Mouse (Mus musculus) hindbrain, postnatal 0 days (tissue): ENCODE measurements at regions not wholly inside any gene's neighbourhood (a gene's known extent, or its start where the extent isn't known, plus 50 kb on each side); places are given as distances from the start of the nearest gene placed in this dataset.

Experiments used
- ATAC-seq: fragments of 200-750 bp; cut with Nextera tagmentation; 2 replicates; pipeline ENCODE4 v1.8.0; 2017; ENCODE audit warnings: mild to moderate bottlenecking, moderate TSS enrichment, moderate library complexity
- DNase-seq: peaks from one replicate; pipeline ENCODE4 v3.0.0-alpha.2; 2015; ENCODE audit warnings: low spot score
- H3K27ac ChIP-seq: fragments of 300-500 bp; sonication (generic); 2 replicates; pipeline ENCODE4 v1.5.1; 2014; ENCODE audit warnings: mild to moderate bottlenecking
- H3K27me3 ChIP-seq: fragments of 300-500 bp; sonication (generic); 2 replicates; pipeline ENCODE4 v1.6.1; 2014; ENCODE audit warnings: low read length, mixed read lengths; ENCODE audit not compliant: insufficient read depth
- H3K36me3 ChIP-seq: fragments of 300-500 bp; sonication (generic); 2 replicates; pipeline ENCODE4 v1.6.1; 2014; ENCODE audit warnings: low read length, mixed read lengths; ENCODE audit not compliant: insufficient read depth
- H3K4me1 ChIP-seq: fragments of 300-500 bp; sonication (generic); 2 replicates; pipeline ENCODE4 v1.6.1; 2014; ENCODE audit warnings: antibody characterized with exemption, low read length, mixed read lengths; ENCODE audit not compliant: insufficient read depth
- H3K4me2 ChIP-seq: fragments of 300-500 bp; sonication (generic); 2 replicates; pipeline ENCODE4 v1.6.1; 2014; ENCODE audit warnings: low read depth, mild to moderate bottlenecking, low read length, moderate library complexity, mixed read lengths
- H3K4me3 ChIP-seq: fragments of 300-500 bp; sonication (generic); 2 replicates; pipeline ENCODE4 v1.5.1; 2014; ENCODE audit warnings: low read length
- H3K9ac ChIP-seq: fragments of 300-500 bp; sonication (generic); replicated peaks from 2 replicates; pipeline ENCODE4 v1.6.1; 2014; ENCODE audit warnings: mild to moderate bottlenecking, low read length, moderate library complexity, mixed read lengths
- H3K9me3 ChIP-seq: fragments of 300-500 bp; sonication (generic); 2 replicates; pipeline ENCODE4 v1.6.1; 2016; ENCODE audit warnings: low read length, mixed read lengths
- CTCF ChIP-seq: IDR thresholded peaks from 2 replicates; pipeline ENCODE4 v1.5.1; 2016; ENCODE audit warnings: antibody characterized with exemption, control low read depth, low read depth
- WGBS: fragments of 180-500 bp; shearing (Covaris S2); extraction: QIAGEN DNeasy Blood & Tissue Kit; methylation state at CpG from one replicate; pipeline ENCODE4 v1.1.7; 2014; 5-methylcytosine and 5-hydroxymethylcytosine counted together

DNA sequence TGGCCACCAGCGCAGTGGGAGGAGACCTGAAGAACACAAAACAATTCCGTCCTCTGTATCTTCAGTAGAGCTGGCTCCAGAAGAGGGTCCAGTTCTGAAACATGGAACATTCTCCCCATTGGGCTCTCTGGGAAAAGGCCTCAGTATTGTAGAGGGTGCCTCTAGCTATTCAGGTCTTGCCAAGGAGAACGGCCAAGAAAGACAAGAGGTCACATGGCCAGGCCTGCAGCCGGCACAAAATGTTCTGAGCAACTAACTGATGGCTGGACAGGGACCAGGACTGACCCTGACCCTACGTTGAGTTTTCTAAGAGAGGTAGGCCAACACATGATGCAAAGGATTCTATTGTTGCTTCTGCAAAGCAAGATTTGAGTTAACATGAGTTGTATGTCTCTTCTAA is 67.3 kb upstream of the Lpp start:
- Histone ChIP-seq H3K9me3 (no peaks in the 10 kb centered on the region), H3K4me3 (no peak overlapping the region), H3K27ac (no peak overlapping the region), H3K4me1 (no peaks in the 10 kb centered on the region), H3K27me3 (no peaks in the 10 kb centered on the region), H3K9ac (no peak overlapping the region), H3K36me3 (no peaks in the 10 kb centered on the region), H3K4me2 (no peak overlapping the region)
- TF ChIP-seq CTCF: no peak
- ATAC-seq (peak; percentile 85), DNase-seq (peak; percentile 58)
- 80% methylated on average over 5 of the region's 5 CpGs for WGBS

- no peak overlapping the region for H3K27ac ChIP-seq
- TF ChIP-seq CTCF: no peak
- H3K4me1 ChIP-seq: no peaks in the 10 kb centered on the region
- H3K36me3 ChIP-seq: no peaks in the 10 kb centered on the region
- 94% methylated on average over 2 of the region's 2 CpGs for WGBS
- no peak overlapping the region for H3K4me3 ChIP-seq
- H3K4me2 ChIP-seq: no peak overlapping the region
- no peaks in the 10 kb centered on the region for H3K9me3 ChIP-seq
- H3K27me3 ChIP-seq: no peaks in the 10 kb centered on the region
- DNase-seq: no peak
- no peak overlapping the region for H3K9ac ChIP-seq
- no peak for ATAC-seq
Measured at GRCm38 (mm10) chr16:24324917-24325316, 68.4 kb upstream of the Lpp start.

GRCm38 (mm10) chr16:24318723-24319437 is 74.4 kb upstream of the Lpp start:
- Histone ChIP-seq H3K36me3 (no peaks in the 10 kb centered on the region), H3K4me1 (no peaks in the 10 kb centered on the region), H3K9me3 (no peaks in the 10 kb centered on the region), H3K9ac (no peak overlapping the region), H3K27me3 (no peaks in the 10 kb centered on the region), H3K27ac (no peak overlapping the region), H3K4me3 (no peak overlapping the region), H3K4me2 (no peak overlapping the region)
- TF ChIP-seq CTCF: no peak
- WGBS: 91% methylated on average over 8 of the region's 8 CpGs
- no peak for DNase-seq
- no peak for ATAC-seq

GRCm38 (mm10) chr16:24313544-24314326 is 79.6 kb upstream of the Lpp start:
- Histone ChIP-seq H3K27ac (no peak overlapping the region), H3K9ac (no peak overlapping the region), H3K9me3 (no peaks in the 10 kb centered on the region), H3K4me3 (no peak overlapping the region), H3K36me3 (no peaks in the 10 kb centered on the region), H3K27me3 (no peaks in the 10 kb centered on the region), H3K4me1 (no peaks in the 10 kb centered on the region), H3K4me2 (no peak overlapping the region)
- TF ChIP-seq CTCF: no peak
- DNase-seq (no peak), ATAC-seq (no peak)
- WGBS: 80% methylated on average over 7 of the region's 7 CpGs

- no peaks in the 10 kb centered on the region for H3K4me1 ChIP-seq
- DNase-seq: no peak
- 95% methylated on average over 1 of the region's 1 CpGs for WGBS
- H3K36me3 ChIP-seq: no peaks in the 10 kb centered on the region
- TF ChIP-seq CTCF: no peak
- no peak overlapping the region for H3K27ac ChIP-seq
- H3K4me3 ChIP-seq: no peak overlapping the region
- no peak for ATAC-seq
- H3K4me2 ChIP-seq: no peak overlapping the region
- H3K9me3 ChIP-seq: no peaks in the 10 kb centered on the region
- no peak overlapping the region for H3K9ac ChIP-seq
- H3K27me3 ChIP-seq: no peaks in the 10 kb centered on the region
Measured at GRCm38 (mm10) chr16:24305391-24305790, 87.9 kb upstream of the Lpp start.

DNA sequence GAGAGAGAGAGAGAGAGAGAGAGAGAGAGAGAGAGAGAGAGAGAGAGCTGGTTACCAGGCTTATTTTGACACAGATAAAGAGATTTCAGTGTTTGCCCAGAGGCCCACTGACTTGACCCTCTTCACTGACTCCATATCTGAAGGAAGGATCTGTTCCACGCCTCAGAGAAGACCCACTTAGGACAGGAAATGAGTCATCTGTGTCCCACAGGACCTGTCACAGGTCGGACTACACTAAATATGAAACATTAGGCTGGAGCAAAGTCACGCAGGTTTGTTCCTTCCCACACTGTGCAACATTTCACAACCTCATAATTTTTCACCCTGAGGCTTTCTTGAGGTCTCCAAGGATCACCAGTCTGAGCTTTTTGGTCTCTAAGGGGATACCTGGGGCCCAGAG is 96.5 kb upstream of the Lpp start:
- DNase-seq: no peak
- Histone ChIP-seq H3K36me3 (no peaks in the 10 kb centered on the region), H3K4me2 (no peak overlapping the region), H3K9ac (no peak overlapping the region), H3K4me3 (no peak overlapping the region), H3K4me1 (no peaks in the 10 kb centered on the region), H3K27ac (no peak overlapping the region), H3K9me3 (no peaks in the 10 kb centered on the region), H3K27me3 (no peaks in the 10 kb centered on the region)
- TF ChIP-seq CTCF: no peak
- no peak for ATAC-seq
- WGBS: 78% methylated on average over 3 of the region's 3 CpGs
